9 mouse cellular contexts compared by ENCODE assay signal in the genomic region with DNA sequence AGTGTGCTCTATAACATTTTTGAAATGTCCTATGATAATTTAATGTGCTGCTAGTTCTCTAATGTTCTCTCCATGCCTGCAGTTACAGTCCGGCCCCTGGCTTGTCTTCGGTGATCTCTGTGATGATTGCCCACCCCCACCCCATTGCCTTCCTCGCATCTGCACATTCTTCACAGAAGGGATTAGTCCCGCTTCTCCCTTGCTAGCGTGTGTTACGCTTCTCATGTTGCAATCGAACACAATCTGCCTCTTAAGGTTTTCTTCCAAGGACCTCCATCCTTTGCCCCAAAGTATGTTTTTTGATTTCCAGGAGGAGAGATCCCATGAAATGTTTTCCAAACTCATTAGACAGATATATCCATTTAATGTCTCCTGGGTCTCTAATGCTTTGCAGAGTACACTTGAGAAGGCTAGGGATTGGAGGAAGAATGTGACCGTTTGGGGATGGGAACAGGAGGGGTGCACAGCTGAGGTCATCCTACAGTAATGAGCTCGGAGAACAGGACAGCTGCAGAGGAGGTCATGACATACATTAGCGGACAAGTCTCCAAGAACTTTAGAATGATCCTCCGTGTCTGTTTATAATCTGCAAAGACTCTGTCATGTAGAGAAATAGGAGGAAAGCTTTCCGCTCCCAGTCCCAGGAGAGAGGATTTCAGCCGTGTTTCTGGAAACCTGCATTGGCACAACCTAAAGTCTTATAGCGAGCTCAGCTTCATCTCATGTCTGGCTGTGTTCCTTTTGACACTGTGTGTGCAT.
DNase-seq lines count a peak whose midpoint lies in the region; ATAC-seq lines count a peak whose summit lies in the region.
"Had no signal": no experiment of that assay in that cellular context is flagged by ENCODE, and none has a peak within 500 bp of the region (broad histone marks: within the 10 kb centered on the region; RNA-seq: fewer than 3 reads in every experiment).

No protein-coding gene starts in this region.

- no peaks in the 10 kb centered on the region for H3K9me3 ChIP-seq in heart, embryonic 13.5 days
- no peaks in the 10 kb centered on the region for H3K9me3 ChIP-seq in hindbrain, embryonic 15.5 days

- peak overlapping the region; percentile 62 for H3K27ac ChIP-seq in heart, embryonic 13.5 days (replicated peaks)
- H3K27ac ChIP-seq in hindbrain, embryonic 15.5 days (replicated peaks): no peak overlapping the region

- H3K4me2 ChIP-seq in heart, embryonic 13.5 days: peak overlapping the region; percentile 38
- H3K4me2 ChIP-seq in hindbrain, embryonic 15.5 days: peak overlapping the region; percentile 22; the same call in 1 of the 2 replicates

- WGBS in heart, embryonic 13.5 days: 47% methylated on average over 14 of the region's 14 CpGs
- WGBS in hindbrain, embryonic 15.5 days: 36% methylated on average over 14 of the region's 14 CpGs

- no peaks in the 10 kb centered on the region for H3K36me3 ChIP-seq in heart, embryonic 13.5 days
- H3K36me3 ChIP-seq in hindbrain, embryonic 15.5 days: no peaks in the 10 kb centered on the region

- DNase-seq in heart, adult 18-20 months: no peak
- peak; percentile 46 for DNase-seq in embryo, embryonic 9.5 days (ENCODE audit: extremely low spot score)
- DNase-seq in neural tube, embryonic 10.5 days (ENCODE audit: extremely low spot score, low spot score): peak; percentile 52
- DNase-seq in cerebellum, adult 9-11 months: no peak
- no peak for DNase-seq in left cerebral cortex, adult 9 months (ENCODE audit: low spot score in 2 of 2)

- no peaks in the 10 kb centered on the region for H3K27me3 ChIP-seq in heart, embryonic 13.5 days (replicated peaks)
- no peaks in the 10 kb centered on the region for H3K27me3 ChIP-seq in hindbrain, embryonic 15.5 days

- 0 out of 2 replicates have a peak overlapping the region, but pooled peaks have one; percentile 33 for H3K9ac ChIP-seq in heart, embryonic 13.5 days
- H3K9ac ChIP-seq in hindbrain, embryonic 15.5 days: no peak overlapping the region

- no peak for ATAC-seq in heart, embryonic 13.5 days (ENCODE audit: extremely low read depth, insufficient number of reproducible peaks, low FRiP score, low TSS enrichment)
- no peak for ATAC-seq in hindbrain, embryonic 15.5 days (ENCODE audit: low FRiP score, low read depth)
- ATAC-seq in cerebellum, adult (ENCODE audit: insufficient number of reproducible peaks, low FRiP score, low TSS enrichment): no peak
- ATAC-seq: inflammation-experienced regulatory T-cells, adult 6 months had no signal

- peaks cover 41% of the 10 kb centered on the region for H3K4me1 ChIP-seq in heart, embryonic 13.5 days
- peaks cover 13% of the 10 kb centered on the region for H3K4me1 ChIP-seq in hindbrain, embryonic 15.5 days (replicated peaks)

- H3K4me3 ChIP-seq in heart, embryonic 13.5 days: no peak overlapping the region
- no peak overlapping the region for H3K4me3 ChIP-seq in hindbrain, embryonic 15.5 days

Comparison
In these comparisons a context has a peak if more than half of its experiments do, and no peak if none do; other contexts are left out.
1. DNase-seq: peak in embryo, embryonic 9.5 days (single experiment) and neural tube, embryonic 10.5 days (single experiment); none in heart, adult 18-20 months (0 of 2), cerebellum, adult 9-11 months (single experiment) and left cerebral cortex, adult 9 months (0 of 2).